In genomic region chr13:104036494-104037290, GRCm38 (mm10) we compare ENCODE assay signal across 7 mouse cellular contexts.
DNase-seq lines count a peak whose midpoint lies in the region; ATAC-seq and TF ChIP-seq lines count a peak whose summit lies in the region.

No protein-coding gene starts in this region.

- no peaks in the 10 kb centered on the region for H3K27me3 ChIP-seq in embryonic facial prominence, embryonic 11.5 days (ENCODE audit: control insufficient read depth, insufficient read depth, low read length)
- H3K27me3 ChIP-seq in intestine, embryonic 14.5 days (replicated peaks; ENCODE audit: control insufficient read depth, insufficient read depth, low read length) = no peaks in the 10 kb centered on the region
- H3K27me3 ChIP-seq in liver, postnatal 0 days (ENCODE audit: insufficient read depth, low read length) = no peaks in the 10 kb centered on the region

- DNase-seq in right cerebral cortex, postnatal 4 days = peak; percentile 47
- DNase-seq in right cerebral cortex, postnatal 25 days = no peak
- peak; percentile 36 for DNase-seq in embryonic facial prominence, embryonic 11.5 days (ENCODE audit: low spot score)
- DNase-seq in intestine, embryonic 14.5 days (ENCODE audit: low spot score) = peak; percentile 68
- peak; percentile 62 for DNase-seq in liver, postnatal 0 days
- no peak for DNase-seq in T-cell, adult 2 months (ENCODE audit: low spot score)
- no peak for DNase-seq in left cerebral cortex, adult 2 months (ENCODE audit: extremely low spot score in 1 of 2, low spot score in 2 of 2)

- no peaks in the 10 kb centered on the region for H3K36me3 ChIP-seq in embryonic facial prominence, embryonic 11.5 days (replicated peaks; ENCODE audit: control insufficient read depth, insufficient read depth, low read depth, low read length)
- no peaks in the 10 kb centered on the region for H3K36me3 ChIP-seq in intestine, embryonic 14.5 days (ENCODE audit: control insufficient read depth, insufficient read depth, low read length)
- 0 out of 2 replicates have a peak, but pooled peaks cover 2% of the 10 kb centered on the region for H3K36me3 ChIP-seq in liver, postnatal 0 days (replicated peaks; ENCODE audit: insufficient read depth, low read length)

- H3K4me3 ChIP-seq in embryonic facial prominence, embryonic 11.5 days (ENCODE audit: low read depth, low read length) = no peak overlapping the region
- H3K4me3 ChIP-seq in intestine, embryonic 14.5 days (ENCODE audit: low read depth, low read length) = no peak overlapping the region
- no peak overlapping the region for H3K4me3 ChIP-seq in liver, postnatal 0 days (ENCODE audit: low read depth, low read length)
- H3K4me3 ChIP-seq in left cerebral cortex, adult 2 months = no peak overlapping the region

- no peaks in the 10 kb centered on the region for H3K9me3 ChIP-seq in embryonic facial prominence, embryonic 11.5 days (replicated peaks; ENCODE audit: control insufficient read depth, low read length)
- H3K9me3 ChIP-seq in intestine, embryonic 14.5 days (ENCODE audit: control insufficient read depth, low read length) = no peaks in the 10 kb centered on the region
- H3K9me3 ChIP-seq in liver, postnatal 0 days (ENCODE audit: low read length) = no peaks in the 10 kb centered on the region

- no peak for TF ChIP-seq CTCF in liver, postnatal 0 days (IDR thresholded peaks at IDR 0.05; ENCODE audit: low read depth)
- TF ChIP-seq CTCF in left cerebral cortex, adult 2 months (IDR thresholded peaks at IDR 0.05) = no peak

- ATAC-seq in embryonic facial prominence, embryonic 11.5 days (replicated peaks; ENCODE audit: insufficient number of reproducible peaks, low FRiP score, low TSS enrichment, low read depth) = no peak
- peak; percentile 56; the same call in 1 of the 2 replicates for ATAC-seq in intestine, embryonic 14.5 days (replicated peaks; ENCODE audit: low FRiP score, low TSS enrichment, low read depth)
- peak; percentile 65 for ATAC-seq in liver, postnatal 0 days

- 71% methylated on average over 23 of the region's 23 CpGs for WGBS in embryonic facial prominence, embryonic 11.5 days
- WGBS in intestine, embryonic 14.5 days = 44% methylated on average over 23 of the region's 23 CpGs
- 61% methylated on average over 23 of the region's 23 CpGs for WGBS in liver, postnatal 0 days (ENCODE audit: insufficient replicate concordance)

- no peak overlapping the region for H3K27ac ChIP-seq in embryonic facial prominence, embryonic 11.5 days (replicated peaks; ENCODE audit: low read depth, low read length)
- peak overlapping the region; percentile 78 for H3K27ac ChIP-seq in intestine, embryonic 14.5 days (ENCODE audit: low read depth)
- peak overlapping the region; percentile 79 for H3K27ac ChIP-seq in liver, postnatal 0 days (ENCODE audit: low read depth)
- H3K27ac ChIP-seq in left cerebral cortex, adult 2 months = no peak overlapping the region

- no peaks in the 10 kb centered on the region; the same call in none of the 2 replicates for H3K4me1 ChIP-seq in embryonic facial prominence, embryonic 11.5 days (ENCODE audit: control insufficient read depth, insufficient read depth, low read length)
- peaks cover 58% of the 10 kb centered on the region for H3K4me1 ChIP-seq in intestine, embryonic 14.5 days (replicated peaks; ENCODE audit: control insufficient read depth, insufficient read depth, low read length)
- peaks cover 43% of the 10 kb centered on the region for H3K4me1 ChIP-seq in liver, postnatal 0 days (ENCODE audit: insufficient read depth)

- intact Hi-C loops in left cerebral cortex, adult 2 months (cut with DNase I) = loop anchor here (10.0 kb wide), 1 partner anchor 112 kb away; the partner anchor contains the start of gene Erbin

- no peak overlapping the region for H3K4me2 ChIP-seq in embryonic facial prominence, embryonic 11.5 days (ENCODE audit: low read depth, low read length)
- H3K4me2 ChIP-seq in intestine, embryonic 14.5 days (ENCODE audit: low read length) = peak overlapping the region; percentile 31
- H3K4me2 ChIP-seq in liver, postnatal 0 days (ENCODE audit: low read depth, low read length) = peak overlapping the region; percentile 11

- H3K9ac ChIP-seq in embryonic facial prominence, embryonic 11.5 days (replicated peaks; ENCODE audit: low read length) = no peak overlapping the region
- H3K9ac ChIP-seq in intestine, embryonic 14.5 days (ENCODE audit: low read length) = no peak overlapping the region
- 0 out of 2 replicates have a peak overlapping the region, but pooled peaks have one; percentile 8 for H3K9ac ChIP-seq in liver, postnatal 0 days (replicated peaks)

- TF ChIP-seq EP300 in liver, postnatal 0 days (IDR thresholded peaks at IDR 0.05; ENCODE audit: low read depth) = no peak

Comparison
In these comparisons a context has a peak if more than half of its experiments do, and no peak if none do; other contexts are left out.
1. DNase-seq: peak in right cerebral cortex, postnatal 4 days (single experiment), embryonic facial prominence, embryonic 11.5 days (single experiment), intestine, embryonic 14.5 days (single experiment) and liver, postnatal 0 days (single experiment); none in right cerebral cortex, postnatal 25 days (single experiment), T-cell, adult 2 months (single experiment) and left cerebral cortex, adult 2 months (0 of 2).
2. H3K27ac ChIP-seq: peak in intestine, embryonic 14.5 days (single experiment) and liver, postnatal 0 days (single experiment); none in embryonic facial prominence, embryonic 11.5 days (single experiment) and left cerebral cortex, adult 2 months (single experiment).